Mouse (Mus musculus): ENCODE results near the gene Eri2.

Gene Eri2

GRCm38 (mm10) chr7:119793586-119794250 is at the start of gene Eri2, which contains the start of gene Rexo5:
Gene Eri2, minus strand, starts transcription at chr7:119794058.
Gene Rexo5, plus strand, starts transcription at chr7:119794006.
- peak; percentile 35 for DNase-seq (ENCODE audit: low read depth)

- DNase-seq (ENCODE audit: low read depth) = no peak
Measured at GRCm38 (mm10) chr7:119841820-119842449, 48.1 kb upstream of the Eri2 start.

- DNase-seq (ENCODE audit: low read depth) = no peak
Measured at GRCm38 (mm10) chr7:119835996-119836777, 42.3 kb upstream of the Eri2 start.

- DNase-seq (ENCODE audit: low read depth) = no peak
Measured at GRCm38 (mm10) chr7:119835371-119835770, 41.5 kb upstream of the Eri2 start.

- no peak for DNase-seq (ENCODE audit: low read depth)
Measured at GRCm38 (mm10) chr7:119808723-119809122, 14.9 kb upstream of the Eri2 start.

- DNase-seq (ENCODE audit: low read depth) = no peak
Measured at GRCm38 (mm10) chr7:119807396-119807795, 13.5 kb upstream of the Eri2 start.

- no peak for DNase-seq (ENCODE audit: low read depth)
Measured at GRCm38 (mm10) chr7:119800991-119801390, 7.1 kb upstream of the Eri2 start.

GRCm38 (mm10) chr7:119800488-119800887 is 6.6 kb upstream of the Eri2 start:
- DNase-seq (ENCODE audit: low read depth) = no peak

- no peak for DNase-seq (ENCODE audit: low read depth)
Measured at GRCm38 (mm10) chr7:119795311-119795710, 1.5 kb upstream of the Eri2 start.

GRCm38 (mm10) chr7:119794251-119794638 is 387 bp upstream of the Eri2 start:
- DNase-seq (ENCODE audit: low read depth) = no peak

- no peak for DNase-seq (ENCODE audit: low read depth)
Measured at GRCm38 (mm10) chr7:119789024-119789423, 4.8 kb downstream of the Eri2 start.

- no peak for DNase-seq (ENCODE audit: low read depth)
Measured at GRCm38 (mm10) chr7:119784908-119785307, 8.9 kb downstream of the Eri2 start.

- no peak for DNase-seq (ENCODE audit: low read depth)
Measured at GRCm38 (mm10) chr7:119783453-119783852, 10.4 kb downstream of the Eri2 start.

- no peak for DNase-seq (ENCODE audit: low read depth)
Measured at GRCm38 (mm10) chr7:119769895-119770294, 24.0 kb downstream of the Eri2 start.

- no peak for DNase-seq (ENCODE audit: low read depth)
Measured at GRCm38 (mm10) chr7:119766996-119767395, 26.9 kb downstream of the Eri2 start.

GRCm38 (mm10) chr7:119764377-119764776 is 29.5 kb downstream of the Eri2 start:
- DNase-seq (ENCODE audit: low read depth) = no peak

- peak; percentile 20 for DNase-seq (ENCODE audit: low read depth)
Measured at GRCm38 (mm10) chr7:119762166-119762697, 31.6 kb downstream of the Eri2 start.

GRCm38 (mm10) chr7:119760527-119760951 is 33.3 kb downstream of the Eri2 start, which contains the start of gene Acsm3:
Gene Acsm3, plus strand, starts transcription at chr7:119760923.
- DNase-seq (ENCODE audit: low read depth) = no peak

- DNase-seq (ENCODE audit: low read depth) = no peak
Measured at GRCm38 (mm10) chr7:119753696-119754095, 40.2 kb downstream of the Eri2 start.

- no peak for DNase-seq (ENCODE audit: low read depth)
Measured at GRCm38 (mm10) chr7:119749942-119750341, 43.9 kb downstream of the Eri2 start.

GRCm38 (mm10) chr7:119748761-119749160 is 45.1 kb downstream of the Eri2 start:
- no peak for DNase-seq (ENCODE audit: low read depth)

GRCm38 (mm10) chr7:119745869-119746268 is 48.0 kb downstream of the Eri2 start:
- no peak for DNase-seq (ENCODE audit: low read depth)

- DNase-seq (ENCODE audit: low read depth) = no peak
Measured at GRCm38 (mm10) chr7:119744321-119744720, 49.5 kb downstream of the Eri2 start.

Measured in fibroblast of lung, adult 2 months (primary cell).